Mouse (Mus musculus) midbrain, embryonic 13.5 days (tissue): ENCODE data around the gene Troap. TPM values are rescaled to one million over a fixed set of nuclear protein-coding genes. Genes with fewer than 3 reads are reported as not detected.

Experiments used
- ATAC-seq: fragments of 200-750 bp; cut with Nextera tagmentation; 2 replicates; pipeline ENCODE4 v1.8.0; 2017; ENCODE audit warnings: mild to moderate bottlenecking, moderate TSS enrichment, moderate library complexity
- H3K27ac ChIP-seq: fragments of 300-500 bp; sonication (generic); 2 replicates; pipeline ENCODE4 v1.5.1; 2015; ENCODE audit warnings: inconsistent platforms, mild to moderate bottlenecking, moderate library complexity
- H3K27me3 ChIP-seq: fragments of 300-500 bp; sonication (generic); 2 replicates; pipeline ENCODE4 v1.6.1; 2015; ENCODE audit warnings: mild to moderate bottlenecking, inconsistent platforms
- H3K36me3 ChIP-seq: fragments of 300-500 bp; sonication (generic); 2 replicates; pipeline ENCODE4 v1.6.1; 2015; ENCODE audit warnings: mild to moderate bottlenecking, inconsistent platforms
- H3K4me1 ChIP-seq: fragments of 300-500 bp; sonication (generic); replicated peaks from 2 replicates; pipeline ENCODE4 v1.6.1; 2015; ENCODE audit warnings: inconsistent platforms
- H3K4me2 ChIP-seq: fragments of 300-500 bp; sonication (generic); replicated peaks from 2 replicates; pipeline ENCODE4 v1.6.1; 2015; ENCODE audit warnings: moderate library complexity, mild to moderate bottlenecking, inconsistent platforms
- H3K4me3 ChIP-seq: fragments of 300-500 bp; sonication (generic); replicated peaks from 2 replicates; pipeline ENCODE4 v1.5.1; 2015; ENCODE audit warnings: mild to moderate bottlenecking, inconsistent platforms
- H3K9ac ChIP-seq: fragments of 300-500 bp; sonication (generic); replicated peaks from 2 replicates; pipeline ENCODE4 v1.6.1; 2015; ENCODE audit warnings: mild to moderate bottlenecking, inconsistent platforms
- H3K9me3 ChIP-seq: fragments of 300-500 bp; sonication (generic); 2 replicates; pipeline ENCODE4 v1.6.1; 2016; ENCODE audit warnings: mild to moderate bottlenecking, inconsistent platforms
- WGBS: fragments of 180-500 bp; shearing (Covaris S2); methylation state at CpG from one replicate; pipeline ENCODE4 v1.1.7; 2015; 5-methylcytosine and 5-hydroxymethylcytosine counted together
- polyA plus RNA-seq: library from polyadenylated mRNA; unstranded; fragments of >200 nt; fragmentation: Nextera tagmentation; extraction: Ambion mirVana; gene quantifications from 2 replicates; pipeline ENCODE4 v1.2.1, GENCODE M21; 2015

Gene Troap
- polyA plus RNA-seq, 1 experiment from 2014 or later, result 13.3 TPM

DNA sequence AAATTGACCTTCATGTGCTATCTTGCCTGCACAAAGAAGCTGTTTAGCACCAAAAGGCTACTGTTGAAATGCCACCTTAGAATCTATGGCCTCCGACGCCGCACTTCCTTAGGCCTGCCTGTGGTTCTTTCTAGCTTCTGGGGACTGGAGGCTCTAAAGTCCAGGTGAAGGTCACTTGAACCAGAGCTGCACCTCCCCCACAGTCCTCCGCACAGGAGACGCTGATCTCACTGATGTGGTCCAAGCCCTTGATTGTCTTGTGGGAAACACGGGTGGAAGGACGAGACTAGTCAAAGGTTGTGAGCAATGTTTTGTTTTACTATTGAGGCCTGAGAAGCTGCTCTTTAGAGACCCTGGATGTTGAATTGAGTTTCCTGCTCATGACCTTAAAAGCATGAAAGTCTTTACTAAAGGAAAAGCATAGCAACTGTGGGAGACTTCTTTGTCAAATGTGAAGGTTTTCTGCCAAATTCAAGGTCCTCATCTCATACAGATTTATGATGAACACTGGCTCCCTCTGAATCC, 41.6 kb upstream of the Troap start:
- H3K9ac ChIP-seq, result no peak overlapping the region
- peak overlapping the region; percentile 74; the same call in 1 of the 2 replicates for H3K4me2 ChIP-seq

DNA sequence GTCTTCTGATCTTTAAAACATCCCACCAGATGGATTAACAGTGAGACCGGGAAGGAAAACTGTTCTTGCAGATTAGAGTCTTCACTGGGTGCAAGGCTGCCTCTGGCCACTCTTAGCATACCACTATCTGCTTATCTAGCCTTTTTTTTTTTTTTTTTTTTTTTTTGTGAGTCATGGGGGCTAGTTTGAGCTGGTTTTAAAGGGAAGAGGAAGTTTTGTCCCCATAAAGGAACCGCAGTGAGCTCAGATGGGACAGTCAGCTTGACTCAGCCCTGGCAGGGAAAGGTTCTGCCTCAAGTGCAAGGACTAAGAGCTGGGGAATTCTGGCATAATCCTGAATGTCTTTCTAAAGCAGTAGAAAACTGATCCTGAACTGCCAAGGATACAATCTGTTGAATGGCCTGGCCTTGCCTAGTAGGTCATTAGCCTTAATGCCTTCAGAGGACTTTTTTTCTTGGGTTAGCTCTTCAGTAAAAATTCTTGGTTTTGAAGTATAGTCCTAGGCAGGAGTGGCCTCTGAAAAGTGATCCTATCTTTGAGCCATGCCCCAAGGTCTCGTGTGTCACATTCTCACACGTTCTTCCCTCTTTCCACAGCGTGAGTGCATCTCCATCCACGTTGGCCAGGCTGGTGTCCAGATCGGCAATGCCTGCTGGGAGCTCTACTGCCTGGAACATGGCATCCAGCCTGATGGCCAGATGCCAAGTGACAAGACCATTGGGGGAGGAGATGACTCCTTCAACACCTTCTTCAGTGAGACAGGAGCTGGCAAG, 40.7 kb upstream of the Troap start:
- Histone ChIP-seq H3K27ac (no peak overlapping the region), H3K36me3 (peaks cover 5% of the 10 kb centered on the region; the same call in 1 of the 2 replicates), H3K9me3 (no peaks in the 10 kb centered on the region), H3K27me3 (peaks cover 21% of the 10 kb centered on the region), H3K9ac (no peak overlapping the region), H3K4me3 (no peak overlapping the region), H3K4me1 (peaks cover 28% of the 10 kb centered on the region), H3K4me2 (no peak overlapping the region)
- no peak for ATAC-seq
- WGBS, result 90% methylated on average over 7 of the region's 7 CpGs

More for the DNA sequence above, 41.6 kb upstream of the Troap start:
- peaks cover 21% of the 10 kb centered on the region for H3K27me3 ChIP-seq
- H3K4me3 ChIP-seq, result no peak overlapping the region
- H3K4me1 ChIP-seq, result peaks cover 28% of the 10 kb centered on the region
- no peak for ATAC-seq
- peaks cover 5% of the 10 kb centered on the region; the same call in 1 of the 2 replicates for H3K36me3 ChIP-seq
- 79% methylated on average over 7 of the region's 7 CpGs for WGBS
- H3K9me3 ChIP-seq, result no peaks in the 10 kb centered on the region
- no peak overlapping the region for H3K27ac ChIP-seq

DNA sequence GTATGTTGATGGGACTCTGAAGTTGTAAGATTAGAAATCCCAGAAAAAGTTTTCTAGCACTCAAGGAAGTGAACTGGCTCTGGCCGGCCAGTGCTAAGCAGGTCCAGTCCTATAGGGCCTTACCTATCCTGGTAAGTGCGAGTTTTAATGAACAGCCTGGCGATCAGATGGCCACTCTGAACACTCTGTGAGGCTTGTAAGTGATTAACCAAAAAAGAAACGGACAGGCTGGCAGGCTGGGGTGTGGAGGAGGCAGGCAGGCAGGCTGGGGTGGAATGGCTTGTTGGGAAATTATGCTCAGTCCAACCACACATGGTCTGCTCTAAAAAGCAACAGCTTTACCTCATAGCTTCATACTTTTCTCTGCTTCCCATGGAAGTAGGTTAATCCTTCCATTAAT, 38.9 kb upstream of the Troap start:
- H3K27me3 ChIP-seq, result peaks cover 8% of the 10 kb centered on the region
- H3K36me3 ChIP-seq, result peaks cover 5% of the 10 kb centered on the region; the same call in 1 of the 2 replicates
- H3K4me3 ChIP-seq, result no peak overlapping the region
- H3K9me3 ChIP-seq, result no peaks in the 10 kb centered on the region
- H3K4me1 ChIP-seq, result peaks cover 13% of the 10 kb centered on the region
- no peak overlapping the region for H3K4me2 ChIP-seq
- no peak for ATAC-seq
- 91% methylated on average over 4 of the region's 4 CpGs for WGBS
- no peak overlapping the region for H3K27ac ChIP-seq
- no peak overlapping the region for H3K9ac ChIP-seq

DNA sequence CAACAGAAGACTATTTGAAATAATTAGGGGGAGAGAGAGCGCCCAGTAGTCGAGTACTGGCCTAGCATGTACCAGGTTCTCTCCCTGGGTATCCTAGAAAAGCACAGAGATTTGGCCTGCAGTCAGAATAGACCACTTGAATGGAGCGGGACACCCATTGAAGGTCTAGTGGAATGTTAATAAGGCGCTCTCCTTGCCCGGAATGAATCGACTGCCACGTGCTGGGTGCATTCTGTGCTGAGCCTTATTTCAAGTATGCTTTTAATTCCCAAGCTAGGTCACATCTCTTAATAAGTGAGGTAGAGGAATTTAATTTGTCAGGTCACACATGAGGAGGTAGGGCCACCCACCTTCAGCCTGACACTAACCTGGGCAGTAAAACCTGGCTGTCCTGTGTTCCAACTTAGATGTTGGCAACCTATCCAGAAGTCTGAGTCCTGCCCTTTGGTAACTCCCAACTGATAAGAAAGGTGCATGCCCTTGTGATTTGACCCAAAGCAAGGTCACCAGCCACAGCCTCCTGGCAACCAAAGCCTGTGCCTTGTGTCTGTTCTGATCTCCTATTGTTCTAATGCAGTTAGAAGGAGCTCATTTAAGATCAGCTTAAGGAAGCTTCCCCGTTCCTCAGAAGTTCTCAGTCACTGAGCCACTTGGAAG, 38.0 kb upstream of the Troap start:
- Histone ChIP-seq H3K4me3 (no peak overlapping the region), H3K27me3 (peaks cover under 1% of the 10 kb centered on the region; the same call in 1 of the 2 replicates), H3K4me1 (peaks cover 18% of the 10 kb centered on the region), H3K9ac (no peak overlapping the region), H3K36me3 (peaks cover 5% of the 10 kb centered on the region; the same call in 1 of the 2 replicates), H3K27ac (no peak overlapping the region), H3K4me2 (no peak overlapping the region), H3K9me3 (no peaks in the 10 kb centered on the region)
- no peak for ATAC-seq
- WGBS, result 76% methylated on average over 8 of the region's 8 CpGs

DNA sequence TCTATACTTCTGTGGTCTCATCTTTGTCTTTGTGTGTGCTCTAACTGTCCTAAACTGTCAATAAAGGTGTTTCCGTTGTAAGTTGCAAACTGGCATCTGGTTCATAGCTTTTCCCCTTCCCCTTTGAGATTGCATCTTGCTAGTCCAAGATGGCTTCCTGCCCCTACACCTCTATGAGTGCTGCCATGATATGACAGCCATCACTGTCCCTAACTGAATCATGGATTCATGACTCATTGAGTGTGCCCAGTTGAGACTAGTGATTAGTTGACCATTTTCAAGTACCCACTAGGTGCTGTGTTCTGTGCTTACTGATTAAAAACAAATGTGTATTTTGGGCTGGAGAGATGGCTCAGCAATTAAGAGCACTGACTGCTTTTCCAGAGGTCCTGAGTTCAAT, 36.4 kb upstream of the Troap start:
- H3K9me3 ChIP-seq, result no peaks in the 10 kb centered on the region
- no peak overlapping the region for H3K4me3 ChIP-seq
- no peak overlapping the region for H3K27ac ChIP-seq
- H3K27me3 ChIP-seq, result no peaks in the 10 kb centered on the region
- no peak overlapping the region for H3K4me2 ChIP-seq
- peaks cover 12% of the 10 kb centered on the region for H3K4me1 ChIP-seq
- no peak for ATAC-seq
- WGBS, result 93% methylated on average over 1 of the region's 1 CpGs
- H3K36me3 ChIP-seq, result peaks cover 5% of the 10 kb centered on the region; the same call in 1 of the 2 replicates
- H3K9ac ChIP-seq, result no peak overlapping the region

DNA sequence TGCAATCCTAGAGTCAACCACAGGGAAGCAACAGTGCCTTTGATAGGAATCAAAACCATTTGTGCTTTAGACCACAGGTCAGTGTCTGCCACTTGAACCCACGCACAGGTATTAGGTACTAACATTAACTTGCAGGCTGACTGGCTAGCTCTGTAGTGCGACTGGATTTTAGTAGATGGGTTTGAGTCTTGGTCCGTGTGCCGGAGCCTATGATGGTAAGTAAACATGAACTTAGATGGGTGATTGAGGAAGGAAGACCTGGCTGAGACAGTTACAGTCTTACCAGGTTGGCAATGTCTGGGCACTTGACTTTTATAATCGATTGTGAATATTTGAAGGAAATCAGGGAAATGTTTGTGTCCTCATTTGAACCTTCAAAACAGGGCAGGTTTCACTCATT, 35.6 kb upstream of the Troap start:
- 94% methylated on average over 5 of the region's 5 CpGs for WGBS
- Histone ChIP-seq H3K27ac (no peak overlapping the region), H3K36me3 (peaks cover 5% of the 10 kb centered on the region; the same call in 1 of the 2 replicates), H3K4me3 (no peak overlapping the region), H3K4me2 (no peak overlapping the region), H3K4me1 (peaks cover 12% of the 10 kb centered on the region), H3K9ac (no peak overlapping the region), H3K9me3 (no peaks in the 10 kb centered on the region), H3K27me3 (no peaks in the 10 kb centered on the region)
- ATAC-seq, result no peak

DNA sequence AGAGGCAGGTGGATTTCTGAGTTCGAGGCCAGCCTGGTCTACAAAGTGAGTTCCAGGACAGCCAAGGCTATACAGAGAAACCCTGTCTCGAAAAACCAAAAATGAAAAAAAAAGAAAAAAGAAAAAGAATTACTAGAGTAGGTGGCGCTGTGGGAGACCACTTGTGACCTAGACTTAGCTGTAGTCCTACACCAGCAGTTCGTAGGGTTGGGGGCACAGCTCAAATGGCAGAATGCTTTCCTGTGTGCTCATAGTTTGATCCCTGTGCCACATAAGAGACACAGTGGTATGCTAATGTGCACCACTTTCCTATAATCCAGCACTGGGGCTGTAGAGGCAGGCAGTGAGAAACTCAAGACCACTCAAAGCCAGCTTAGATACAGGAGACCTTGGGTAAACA, 35.1 kb upstream of the Troap start:
- no peak overlapping the region for H3K4me2 ChIP-seq
- H3K4me1 ChIP-seq, result peaks cover 12% of the 10 kb centered on the region
- no peak overlapping the region for H3K4me3 ChIP-seq
- no peaks in the 10 kb centered on the region for H3K27me3 ChIP-seq
- H3K27ac ChIP-seq, result no peak overlapping the region
- 82% methylated on average over 4 of the region's 4 CpGs for WGBS
- H3K9ac ChIP-seq, result no peak overlapping the region
- ATAC-seq, result no peak
- H3K9me3 ChIP-seq, result no peaks in the 10 kb centered on the region
- H3K36me3 ChIP-seq, result peaks cover 5% of the 10 kb centered on the region; the same call in 1 of the 2 replicates

DNA sequence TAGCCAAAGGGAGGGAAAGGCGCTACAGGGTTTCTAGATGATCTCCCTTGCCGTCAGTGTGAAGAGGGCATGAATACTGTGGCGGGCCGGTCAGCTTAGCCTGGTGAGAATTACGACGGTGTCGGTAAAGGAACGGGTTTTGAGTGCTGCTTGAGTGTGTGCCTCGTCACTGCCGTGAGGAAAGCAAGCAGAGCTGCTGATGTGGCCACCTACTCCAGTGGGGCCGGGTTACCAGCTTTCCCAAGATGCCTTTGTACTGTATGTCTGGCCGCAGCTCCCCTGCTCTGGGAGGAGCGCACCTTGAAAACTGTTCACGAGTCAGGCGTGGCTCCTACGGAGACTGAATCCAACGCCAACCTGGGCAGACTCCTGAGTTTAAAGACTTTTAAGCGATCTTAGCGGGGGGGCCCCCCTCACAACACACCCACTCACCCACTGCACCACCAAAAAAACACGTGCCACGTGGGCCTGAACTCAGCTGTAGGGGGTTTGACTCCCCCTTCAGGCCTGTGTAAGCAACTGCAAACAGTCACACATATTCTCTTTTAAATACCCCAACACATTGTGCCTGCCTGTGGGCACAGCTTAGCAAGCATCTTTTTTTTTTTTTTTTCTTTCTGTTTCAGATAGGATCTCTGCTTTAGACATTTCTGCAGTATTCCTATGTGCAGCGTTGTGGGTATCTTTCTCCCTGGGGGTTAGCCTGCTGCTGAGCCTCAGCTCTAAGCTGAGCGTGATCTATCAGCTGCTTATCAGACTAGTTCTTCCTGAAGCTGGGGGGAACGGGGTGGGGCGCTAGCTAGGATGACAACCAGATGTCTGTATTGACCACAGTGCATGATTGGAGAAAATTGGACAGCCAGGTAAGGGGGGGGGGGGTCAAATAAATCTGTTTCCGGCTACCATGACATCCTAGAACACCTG, 34.1 kb upstream of the Troap start:
- Histone ChIP-seq H3K27me3 (no peaks in the 10 kb centered on the region), H3K4me2 (no peak overlapping the region), H3K9me3 (no peaks in the 10 kb centered on the region), H3K4me3 (no peak overlapping the region), H3K9ac (no peak overlapping the region), H3K27ac (no peak overlapping the region), H3K4me1 (peaks cover 12% of the 10 kb centered on the region), H3K36me3 (peaks cover 5% of the 10 kb centered on the region; the same call in 1 of the 2 replicates)
- ATAC-seq, result no peak
- WGBS, result 73% methylated on average over 26 of the region's 26 CpGs

DNA sequence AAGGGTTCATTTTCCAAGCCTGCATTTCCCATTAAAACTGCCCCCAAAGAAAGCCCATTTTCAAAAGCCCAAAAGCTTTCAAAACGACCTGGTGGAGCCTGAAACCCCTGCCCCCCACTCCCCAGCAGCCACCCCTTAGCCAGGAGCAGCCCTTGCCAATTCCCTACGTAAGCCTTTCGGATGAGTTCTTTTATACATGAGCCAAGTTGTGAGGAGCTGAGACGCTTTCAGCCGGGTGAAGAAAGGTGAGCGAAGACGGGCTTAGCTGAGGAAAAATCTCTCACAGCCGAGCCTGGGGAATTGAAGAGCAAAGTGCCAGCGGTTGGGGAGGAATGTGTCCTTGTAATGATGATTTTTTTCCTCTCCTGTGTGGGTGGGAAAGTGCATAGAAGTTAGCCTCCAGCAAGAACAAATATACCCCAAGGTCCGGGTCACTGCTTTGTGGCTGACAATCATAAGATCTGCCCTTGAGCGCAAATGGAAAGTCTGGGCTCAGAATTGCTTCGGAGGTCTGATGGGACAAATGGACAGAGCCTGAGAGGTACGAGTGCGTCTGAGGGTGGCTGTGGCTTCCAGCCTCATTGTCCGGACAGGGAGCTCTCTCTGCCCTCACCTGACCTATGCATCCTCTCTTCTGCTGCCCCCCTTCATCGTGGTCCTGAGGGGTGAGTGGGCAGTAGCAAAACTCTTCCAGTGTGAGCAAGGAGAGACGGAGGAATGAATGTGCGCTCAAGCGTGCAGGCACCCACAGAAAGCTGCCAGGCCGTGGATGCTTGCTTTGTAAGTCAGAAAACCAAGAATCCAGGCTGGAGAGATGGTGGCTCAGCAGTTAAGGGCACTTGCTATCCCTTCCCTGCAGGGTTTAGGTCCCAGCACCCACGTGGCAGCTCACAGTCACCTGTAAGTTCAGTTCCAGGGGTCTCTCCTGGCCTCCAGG, 33.2 kb upstream of the Troap start:
- no peak overlapping the region for H3K4me2 ChIP-seq

DNA sequence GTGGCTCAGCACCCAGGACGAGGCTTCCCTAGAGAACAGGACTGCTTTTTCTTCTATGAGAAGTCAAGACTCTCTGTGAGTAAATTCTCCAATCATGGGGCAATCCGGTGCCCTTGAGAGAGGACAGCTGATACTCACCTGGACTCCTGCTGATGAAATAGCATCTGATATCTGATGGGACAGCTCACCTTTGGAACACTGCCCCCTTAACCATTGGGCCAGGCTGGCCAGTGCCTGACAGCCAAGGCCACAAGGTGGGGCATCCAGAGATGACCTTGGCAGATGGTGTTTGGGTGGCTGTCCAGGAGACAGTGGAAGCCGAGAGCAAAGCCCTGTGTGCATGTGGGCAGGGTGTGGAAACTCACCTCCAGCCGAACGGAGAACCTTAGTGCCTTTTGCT, 32.0 kb upstream of the Troap start:
- Histone ChIP-seq H3K4me2 (no peak overlapping the region), H3K9me3 (no peaks in the 10 kb centered on the region), H3K27me3 (no peaks in the 10 kb centered on the region), H3K4me1 (peaks cover 12% of the 10 kb centered on the region), H3K27ac (no peak overlapping the region), H3K9ac (no peak overlapping the region), H3K4me3 (no peak overlapping the region), H3K36me3 (no peaks in the 10 kb centered on the region)
- no peak for ATAC-seq
- 85% methylated on average over 5 of the region's 5 CpGs for WGBS

More for the DNA sequence above, 33.2 kb upstream of the Troap start:
- H3K9ac ChIP-seq, result no peak overlapping the region
- no peaks in the 10 kb centered on the region for H3K27me3 ChIP-seq
- WGBS, result 41% methylated on average over 21 of the region's 21 CpGs
- ATAC-seq, result no peak
- peaks cover 5% of the 10 kb centered on the region; the same call in 1 of the 2 replicates for H3K36me3 ChIP-seq
- H3K27ac ChIP-seq, result no peak overlapping the region
- no peak overlapping the region for H3K4me3 ChIP-seq
- no peaks in the 10 kb centered on the region for H3K9me3 ChIP-seq
- H3K4me1 ChIP-seq, result peaks cover 12% of the 10 kb centered on the region

DNA sequence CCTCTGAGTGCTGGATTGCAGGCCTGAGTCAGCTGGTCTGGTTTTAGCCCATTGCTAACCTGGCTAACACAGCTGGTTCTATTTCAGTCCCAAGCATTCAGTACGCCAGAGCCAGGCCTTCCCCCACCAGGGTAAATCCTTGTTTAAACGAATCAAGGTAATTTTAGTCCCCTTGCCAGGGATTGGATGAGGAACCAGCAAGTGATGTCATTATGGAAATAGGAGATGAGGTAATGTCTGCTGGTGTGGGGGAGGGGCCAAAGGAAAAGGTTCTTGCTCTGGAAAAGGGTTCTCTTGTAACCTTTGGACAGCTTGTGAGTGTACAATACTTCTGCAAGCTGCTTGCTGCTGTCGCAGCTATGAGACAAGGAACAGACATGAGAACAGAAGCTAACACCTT, 29.5 kb upstream of the Troap start:
- no peak for ATAC-seq
- Histone ChIP-seq H3K27ac (no peak overlapping the region), H3K36me3 (no peaks in the 10 kb centered on the region), H3K4me3 (no peak overlapping the region), H3K9me3 (no peaks in the 10 kb centered on the region), H3K9ac (no peak overlapping the region), H3K4me2 (no peak overlapping the region), H3K27me3 (no peaks in the 10 kb centered on the region), H3K4me1 (peaks cover 12% of the 10 kb centered on the region)
- 64% methylated on average over 3 of the region's 3 CpGs for WGBS
